Mouse (Mus musculus) Patski (cell line): ENCODE measurements around the gene Camk1d. TPM values are rescaled to one million over a fixed set of nuclear protein-coding genes. Genes with fewer than 3 reads are reported as not detected.
A peak's percentile ranks its signal among the peaks of the same experiment; 100 is the strongest.

Experiments used
- ATAC-seq: fragments of 100-300 bp; one replicate; pipeline ENCODE4 v1.8.0; 2021
- CTCF ChIA-PET: fragments of 350-600 bp; sonication (Branson Sonifier 250); formaldehyde crosslinking; loops from one replicate; lab custom pipeline; 2022; ENCODE audit warnings: inconsistent platforms; lab: Charles Lee
- POLR2A ChIA-PET: fragments of 350-600 bp; sonication (Branson Sonifier 250); formaldehyde crosslinking; loops from one replicate; lab custom pipeline; 2022; ENCODE audit warnings: antibody characterized with exemption, inconsistent platforms; lab: Charles Lee
- DNase-seq: peaks from one replicate; pipeline ENCODE4 v3.0.0-alpha.2; 2011; ENCODE audit warnings: low read depth, low spot score
- H3K27me3 ChIP-seq: fragments of 371-371 bp; one replicate; pipeline ENCODE4 v1.5.1; 2021
- CTCF ChIP-seq: fragments of 100-300 bp; IDR thresholded peaks from one replicate; pipeline ENCODE4 v1.5.1; 2021
- in situ Hi-C: fragments of 300-500 bp; cut with MboI; formaldehyde crosslinking; loops from 3 replicates; pipeline ENCODE4 v1.11.1; 2018; ENCODE audit warnings: low pct_unique_long_range_greater_than_20kb, mixed read lengths
- polyA plus RNA-seq: library from polyadenylated mRNA; unstranded; gene quantifications from one replicate; pipeline ENCODE4 v1.2.3, GENCODE M21; 2021

Gene Camk1d
- polyA plus RNA-seq, 1 experiment from 2014 or later, result 2.0 TPM

GRCm38 (mm10) chr2:5713325-5714210 is 747 bp downstream of the Camk1d start:
- CTCF ChIA-PET, result interaction anchor here (1.4 kb wide), 1 partner anchor 13 kb away, joined by 3 read pairs; no protein-coding TSS in a partner anchor
- TF ChIP-seq CTCF, result no peak
- POLR2A ChIA-PET, result no interaction called here
- DNase-seq (no peak), ATAC-seq (no peak)
- peaks cover 3% of the 10 kb centered on the region for H3K27me3 ChIP-seq
- in situ Hi-C loops, result no loop called here

GRCm38 (mm10) chr2:5712255-5712654 is 2.1 kb downstream of the Camk1d start:
- no peak for DNase-seq
- TF ChIP-seq CTCF, result no peak
- in situ Hi-C loops, result no loop called here
- no peak for ATAC-seq
- POLR2A ChIA-PET, result no interaction called here
- peaks cover 3% of the 10 kb centered on the region for H3K27me3 ChIP-seq
- CTCF ChIA-PET, result no interaction called here

GRCm38 (mm10) chr2:5709911-5710310 is 4.4 kb downstream of the Camk1d start:
- in situ Hi-C loops, result no loop called here
- H3K27me3 ChIP-seq, result peaks cover 3% of the 10 kb centered on the region
- ChIA-PET CTCF (no interaction called here), POLR2A (no interaction called here)
- DNase-seq, result no peak
- TF ChIP-seq CTCF, result no peak
- ATAC-seq, result no peak

GRCm38 (mm10) chr2:5707871-5708733 is 6.2 kb downstream of the Camk1d start:
- ChIA-PET CTCF (no interaction called here), POLR2A (no interaction called here)
- DNase-seq (no peak), ATAC-seq (no peak)
- TF ChIP-seq CTCF, result no peak
- no peaks in the 10 kb centered on the region for H3K27me3 ChIP-seq
- in situ Hi-C loops, result no loop called here

- ChIA-PET POLR2A (no interaction called here), CTCF (no interaction called here)
- H3K27me3 ChIP-seq, result no peaks in the 10 kb centered on the region
- no peak for TF ChIP-seq CTCF
- ATAC-seq (no peak), DNase-seq (no peak)
- in situ Hi-C loops, result no loop called here
Observed at GRCm38 (mm10) chr2:5706618-5707017, 7.7 kb downstream of the Camk1d start.

- no peaks in the 10 kb centered on the region for H3K27me3 ChIP-seq
- ATAC-seq (no peak), DNase-seq (no peak)
- TF ChIP-seq CTCF, result no peak
- POLR2A ChIA-PET, result no interaction called here
- in situ Hi-C loops, result no loop called here
- CTCF ChIA-PET, result no interaction called here
Observed at GRCm38 (mm10) chr2:5702370-5702769, 11.9 kb downstream of the Camk1d start.

- DNase-seq, result no peak
- ChIA-PET POLR2A (no interaction called here), CTCF (interaction anchor here (1.2 kb wide), 1 partner anchor 13 kb away, joined by 3 read pairs; the partner anchor contains the start of gene Camk1d)
- no peaks in the 10 kb centered on the region for H3K27me3 ChIP-seq
- in situ Hi-C loops, result no loop called here
- ATAC-seq, result no peak
- TF ChIP-seq CTCF, result no peak
Observed at GRCm38 (mm10) chr2:5700931-5701330, 13.4 kb downstream of the Camk1d start.

GRCm38 (mm10) chr2:5698451-5698850 is 15.9 kb downstream of the Camk1d start:
- no peaks in the 10 kb centered on the region for H3K27me3 ChIP-seq
- in situ Hi-C loops, result no loop called here
- ChIA-PET CTCF (interaction anchor here (0.7 to 1.0 kb wide), 2 partner anchors 26 to 1972 kb away, joined by 3 read pairs; no protein-coding TSS in a partner anchor), POLR2A (interaction anchor here (0.6 to 0.8 kb wide), 2 partner anchors 18 to 785 kb away, joined by 3 to 4 read pairs; no protein-coding TSS in a partner anchor)
- TF ChIP-seq CTCF, result no peak
- DNase-seq, result no peak
- ATAC-seq, result peak; percentile 54

- DNase-seq, result no peak
- ATAC-seq, result no peak
- H3K27me3 ChIP-seq, result no peaks in the 10 kb centered on the region
- POLR2A ChIA-PET, result no interaction called here
- in situ Hi-C loops, result no loop called here
- no peak for TF ChIP-seq CTCF
- CTCF ChIA-PET, result no interaction called here
Observed at GRCm38 (mm10) chr2:5694094-5694493, 20.2 kb downstream of the Camk1d start.

GRCm38 (mm10) chr2:5691729-5692128 is 22.6 kb downstream of the Camk1d start:
- in situ Hi-C loops, result no loop called here
- ATAC-seq (no peak), DNase-seq (no peak)
- no peaks in the 10 kb centered on the region for H3K27me3 ChIP-seq
- CTCF ChIA-PET, result interaction anchor here (1.1 kb wide), 1 partner anchor 9 kb away, joined by 3 read pairs; no protein-coding TSS in a partner anchor
- TF ChIP-seq CTCF, result no peak
- POLR2A ChIA-PET, result interaction anchor here (0.6 to 1.0 kb wide), 2 partner anchors 8 to 125 kb away, joined by 3 read pairs; no protein-coding TSS in a partner anchor
